Mouse (Mus musculus) neural tube, embryonic 11.5 days (tissue): Measurements from ENCODE around the gene Qdpr. TPM values are rescaled to one million over a fixed set of nuclear protein-coding genes. Genes with fewer than 3 reads are reported as not detected.
A peak's percentile ranks its signal among the peaks of the same experiment; 100 is the strongest.

ENCODE experiments used
- ATAC-seq: fragments of 200-750 bp; cut with Nextera tagmentation; 2 replicates; pipeline ENCODE4 v1.8.0; 2017; ENCODE audit warnings: moderate number of reproducible peaks, mild to moderate bottlenecking, moderate TSS enrichment, moderate library complexity; ENCODE audit not compliant: insufficient read depth, low FRiP score, low TSS enrichment
- DNase-seq: peaks from one replicate; pipeline ENCODE4 v3.0.0-alpha.2; 2015; ENCODE audit warnings: low spot score
- H3K27ac ChIP-seq: fragments of 300-500 bp; sonication (generic); 2 replicates; pipeline ENCODE4 v1.5.1; 2014; ENCODE audit warnings: low read depth, mild to moderate bottlenecking, low read length
- H3K27me3 ChIP-seq: fragments of 300-500 bp; sonication (generic); 2 replicates; pipeline ENCODE4 v1.6.1; 2014; ENCODE audit warnings: mild to moderate bottlenecking, low read length, mixed read lengths; ENCODE audit not compliant: control insufficient read depth, insufficient read depth
- H3K36me3 ChIP-seq: fragments of 300-500 bp; sonication (generic); 2 replicates; pipeline ENCODE4 v1.6.1; 2014; ENCODE audit warnings: mild to moderate bottlenecking, low read length, moderate library complexity, mixed read lengths; ENCODE audit not compliant: control insufficient read depth, insufficient read depth
- H3K4me1 ChIP-seq: fragments of 300-500 bp; sonication (generic); 2 replicates; pipeline ENCODE4 v1.6.1; 2014; ENCODE audit warnings: low read length, mixed read lengths; ENCODE audit not compliant: control insufficient read depth, insufficient read depth
- H3K4me2 ChIP-seq: fragments of 300-500 bp; sonication (generic); 2 replicates; pipeline ENCODE4 v1.6.1; 2014; ENCODE audit warnings: low read depth, mild to moderate bottlenecking, moderate library complexity
- H3K4me3 ChIP-seq: fragments of 300-500 bp; sonication (generic); 2 replicates; pipeline ENCODE4 v1.5.1; 2014; ENCODE audit warnings: low read depth, low read length
- H3K9ac ChIP-seq: fragments of 300-500 bp; sonication (generic); 2 replicates; pipeline ENCODE4 v1.6.1; 2014; ENCODE audit warnings: mild to moderate bottlenecking, low read length
- H3K9me3 ChIP-seq: fragments of 300-500 bp; sonication (generic); 2 replicates; pipeline ENCODE4 v1.6.1; 2016; ENCODE audit warnings: low read length; ENCODE audit not compliant: control insufficient read depth
- WGBS: fragments of 180-500 bp; shearing (Covaris S2); extraction: QIAGEN DNeasy Blood & Tissue Kit; methylation state at CpG from one replicate; pipeline ENCODE4 v1.1.7; 2014; 5-methylcytosine and 5-hydroxymethylcytosine counted together
- polyA plus RNA-seq: library from polyadenylated mRNA; unstranded; fragments of >200 nt; fragmentation: Nextera tagmentation; extraction: Ambion mirVana; gene quantifications from 2 replicates; pipeline ENCODE4 v1.2.1, GENCODE M21; 2014

Gene Qdpr
- polyA plus RNA-seq = 95.8 and 101 TPM in 2 replicates

DNA sequence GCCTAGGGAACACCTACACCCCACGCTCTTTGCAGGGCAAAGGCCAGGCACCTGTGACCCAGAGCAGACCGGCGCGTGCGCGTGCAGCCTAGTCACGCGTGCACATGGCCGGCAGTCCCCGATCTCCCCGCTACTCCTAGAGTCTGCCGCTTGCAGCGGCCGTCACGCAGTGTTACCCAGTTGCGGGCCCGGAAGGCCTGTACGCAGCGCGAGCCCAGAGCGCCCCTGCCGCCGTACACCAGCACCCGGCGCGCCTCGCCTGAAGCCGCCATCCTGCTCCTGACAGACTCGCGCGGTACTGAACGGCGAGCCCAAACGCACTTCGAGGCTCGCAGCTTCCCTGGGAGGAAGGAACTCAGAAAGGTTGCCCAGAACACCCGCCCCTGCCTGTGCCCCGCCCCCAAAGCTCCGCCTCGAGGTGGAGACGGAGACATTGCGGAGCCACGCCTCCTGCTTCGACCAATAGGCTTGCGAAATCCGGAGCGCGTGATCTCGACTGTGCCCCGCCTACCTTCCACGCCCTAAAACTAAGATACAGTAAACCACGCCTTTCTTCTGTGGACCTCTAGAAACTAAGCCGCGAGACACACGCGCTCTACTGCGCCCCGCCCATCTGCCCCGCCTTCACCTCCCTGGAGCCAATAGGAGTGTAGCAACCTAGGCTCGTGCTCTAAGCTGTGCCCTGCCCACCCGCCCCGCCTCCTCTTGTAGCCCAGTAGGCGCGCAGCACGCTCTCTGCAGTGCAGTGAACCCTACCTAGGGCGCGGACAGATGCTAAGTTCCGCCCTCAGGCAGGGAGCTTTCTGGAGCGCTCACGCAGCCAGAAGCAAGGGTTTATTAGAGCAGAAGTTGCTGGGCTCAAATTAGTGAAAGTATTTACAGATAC lies at the start of gene Qdpr:
TSS of gene Qdpr (minus strand) at position 406 of the 886 bp plus-strand sequence.
- Histone ChIP-seq H3K4me3 (peak within 1 kb of the TSS; percentile 65), H3K36me3 (no peaks in the 10 kb centered on the region), H3K9ac (peak within 1 kb of the TSS; percentile 69), H3K9me3 (no peaks in the 10 kb centered on the region), H3K4me2 (peak within 1 kb of the TSS; percentile 98), H3K4me1 (peaks cover 8% of the 10 kb centered on the region), H3K27me3 (no peaks in the 10 kb centered on the region), H3K27ac (peak within 1 kb of the TSS; percentile 54; the same call in 1 of the 2 replicates)
- ATAC-seq (peak; percentile 100), DNase-seq (peak; percentile 97)
- WGBS = 0% methylated on average over 69 of the region's 70 CpGs

DNA sequence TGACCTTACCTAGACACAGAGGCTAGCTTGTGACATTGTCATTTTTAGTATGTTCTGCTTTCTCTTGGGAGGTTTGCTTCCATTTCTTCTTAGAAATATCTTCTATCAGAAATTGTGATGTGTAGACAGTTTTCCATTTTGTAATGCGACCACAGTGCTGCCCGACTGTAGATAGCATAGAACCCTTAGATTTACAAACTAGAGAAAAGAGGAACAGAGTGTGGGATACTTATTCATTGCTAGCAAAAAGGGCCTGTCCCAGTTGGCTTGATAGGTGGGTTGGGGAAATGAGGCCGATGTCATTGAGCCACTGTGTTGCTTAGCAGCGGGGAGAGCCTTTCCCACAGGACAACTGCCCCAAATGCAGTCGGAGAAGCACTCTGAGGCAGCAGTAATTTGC lies 47.5 kb upstream of the Qdpr start:
- Histone ChIP-seq H3K4me2 (no peak overlapping the region), H3K36me3 (peaks cover 10% of the 10 kb centered on the region), H3K27me3 (no peaks in the 10 kb centered on the region), H3K9ac (no peak overlapping the region), H3K27ac (no peak overlapping the region), H3K4me1 (no peaks in the 10 kb centered on the region), H3K9me3 (no peaks in the 10 kb centered on the region), H3K4me3 (no peak overlapping the region)
- no peak for ATAC-seq
- 92% methylated on average over 5 of the region's 5 CpGs for WGBS
- DNase-seq = no peak

DNA sequence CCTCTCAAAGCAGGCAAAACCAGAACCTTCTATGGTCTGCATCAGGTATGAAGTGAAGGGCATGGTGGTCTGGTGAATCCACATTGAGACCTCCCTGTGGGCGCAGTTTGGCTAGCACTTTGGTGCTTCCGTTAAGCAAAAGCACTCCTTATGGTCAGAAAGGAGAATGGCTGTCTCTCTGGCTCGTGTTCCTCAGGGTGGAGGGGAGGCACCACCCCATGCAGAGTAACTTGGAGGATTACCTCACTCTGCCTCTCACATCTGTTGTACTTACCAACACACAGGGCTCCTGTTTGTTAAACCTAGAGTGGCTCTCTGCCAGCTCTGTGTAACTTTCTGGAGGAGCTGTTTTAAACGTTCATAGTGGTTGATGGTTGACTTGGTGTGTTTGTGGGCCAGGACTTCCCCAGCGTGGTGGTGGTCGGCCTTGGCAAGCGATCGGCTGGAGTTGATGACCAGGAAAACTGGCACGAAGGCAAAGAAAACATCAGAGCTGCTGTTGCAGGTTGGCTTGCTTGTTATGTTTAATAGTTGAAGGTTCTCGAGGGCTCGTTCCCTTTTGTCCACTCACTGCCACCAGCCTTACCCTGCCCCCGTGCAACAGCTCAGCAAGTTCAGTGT lies 47.0 kb upstream of the Qdpr start:
- peaks cover 10% of the 10 kb centered on the region for H3K36me3 ChIP-seq
- H3K4me2 ChIP-seq = no peak overlapping the region
- no peaks in the 10 kb centered on the region for H3K4me1 ChIP-seq
- H3K9me3 ChIP-seq = no peaks in the 10 kb centered on the region
- ATAC-seq (no peak), DNase-seq (no peak)
- no peaks in the 10 kb centered on the region for H3K27me3 ChIP-seq
- H3K9ac ChIP-seq = no peak overlapping the region
- no peak overlapping the region for H3K4me3 ChIP-seq
- no peak overlapping the region for H3K27ac ChIP-seq
- WGBS = 92% methylated on average over 12 of the region's 12 CpGs

DNA sequence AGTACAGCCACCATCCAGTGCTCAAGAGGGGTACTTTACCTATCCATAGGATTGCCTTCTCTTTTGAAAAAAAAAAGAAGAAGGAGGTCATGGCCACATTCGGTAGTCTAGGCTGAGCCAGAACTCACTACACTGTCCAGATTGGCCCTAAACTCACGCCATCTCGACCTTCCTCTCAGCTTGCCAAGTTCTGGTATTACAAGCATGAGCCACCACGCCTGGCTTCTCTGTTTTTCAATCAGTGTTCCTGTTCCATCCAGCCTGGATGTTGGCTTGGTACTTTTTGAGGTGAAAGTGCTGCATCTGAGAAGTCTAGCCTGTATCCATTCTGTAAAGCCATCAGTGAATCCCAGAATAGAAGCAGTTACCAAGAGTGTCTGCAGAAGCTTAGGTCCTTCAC lies 46.4 kb upstream of the Qdpr start:
- 94% methylated on average over 4 of the region's 4 CpGs for WGBS
- Histone ChIP-seq H3K27me3 (no peaks in the 10 kb centered on the region), H3K4me3 (no peak overlapping the region), H3K9me3 (no peaks in the 10 kb centered on the region), H3K36me3 (peaks cover 9% of the 10 kb centered on the region), H3K27ac (no peak overlapping the region), H3K9ac (no peak overlapping the region), H3K4me2 (no peak overlapping the region), H3K4me1 (no peaks in the 10 kb centered on the region)
- DNase-seq (no peak), ATAC-seq (no peak)

DNA sequence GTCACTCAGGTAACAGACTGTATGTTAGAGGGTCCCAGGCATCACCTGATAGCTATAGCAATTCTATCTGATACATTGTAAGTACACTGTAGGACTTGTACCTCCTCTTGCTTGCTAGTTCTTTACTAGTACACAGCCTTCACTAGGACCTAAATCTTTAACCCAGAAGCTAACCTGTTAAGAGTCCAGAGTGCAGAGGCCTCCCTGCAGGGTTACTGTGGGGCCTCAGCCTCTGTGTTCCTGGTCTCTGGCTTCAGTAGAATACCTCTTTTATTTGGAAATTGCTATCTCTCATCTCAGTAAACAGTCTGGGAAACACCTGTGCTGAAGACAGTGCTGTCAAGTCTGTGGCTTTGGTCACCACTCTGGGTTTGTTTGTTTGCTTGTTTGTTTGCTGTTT lies 46.0 kb upstream of the Qdpr start:
- Histone ChIP-seq H3K4me3 (no peak overlapping the region), H3K4me2 (no peak overlapping the region), H3K9me3 (no peaks in the 10 kb centered on the region), H3K4me1 (no peaks in the 10 kb centered on the region), H3K27ac (no peak overlapping the region), H3K36me3 (peaks cover 6% of the 10 kb centered on the region), H3K9ac (no peak overlapping the region), H3K27me3 (no peaks in the 10 kb centered on the region)
- ATAC-seq = no peak
- no peak for DNase-seq

DNA sequence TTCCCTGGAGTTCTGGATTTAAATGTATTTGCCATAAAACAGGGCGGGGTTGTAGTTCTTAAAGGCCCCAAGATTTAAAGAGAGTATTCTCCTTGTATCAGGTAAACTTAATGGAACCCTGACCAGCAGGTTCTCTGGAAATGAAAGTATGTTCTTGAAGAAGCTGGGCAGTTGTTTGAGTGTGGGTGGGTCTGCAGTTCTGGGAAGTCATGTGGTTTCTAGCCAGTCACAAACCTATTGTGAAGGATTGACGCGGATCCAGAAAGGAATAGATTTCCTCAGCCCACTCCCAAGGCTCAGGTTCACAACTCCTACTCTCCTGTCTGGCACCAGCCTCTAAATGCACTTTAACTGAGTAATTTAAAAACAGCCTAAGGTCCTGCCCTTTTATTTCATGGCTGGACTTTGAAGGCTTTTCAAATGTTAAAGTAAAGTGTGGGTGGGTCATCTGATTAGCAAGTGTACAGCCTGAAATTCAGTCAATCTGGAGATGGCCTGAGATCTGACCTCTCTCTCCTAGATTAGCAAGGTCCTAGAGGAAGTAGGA lies 45.5 kb upstream of the Qdpr start:
- no peak overlapping the region for H3K4me2 ChIP-seq
- no peak overlapping the region for H3K4me3 ChIP-seq
- ATAC-seq (no peak), DNase-seq (no peak)
- peaks cover 4% of the 10 kb centered on the region for H3K36me3 ChIP-seq
- H3K27me3 ChIP-seq = no peaks in the 10 kb centered on the region
- no peak overlapping the region for H3K27ac ChIP-seq
- H3K9me3 ChIP-seq = no peaks in the 10 kb centered on the region
- 89% methylated on average over 3 of the region's 3 CpGs for WGBS
- no peaks in the 10 kb centered on the region for H3K4me1 ChIP-seq
- no peak overlapping the region for H3K9ac ChIP-seq

DNA sequence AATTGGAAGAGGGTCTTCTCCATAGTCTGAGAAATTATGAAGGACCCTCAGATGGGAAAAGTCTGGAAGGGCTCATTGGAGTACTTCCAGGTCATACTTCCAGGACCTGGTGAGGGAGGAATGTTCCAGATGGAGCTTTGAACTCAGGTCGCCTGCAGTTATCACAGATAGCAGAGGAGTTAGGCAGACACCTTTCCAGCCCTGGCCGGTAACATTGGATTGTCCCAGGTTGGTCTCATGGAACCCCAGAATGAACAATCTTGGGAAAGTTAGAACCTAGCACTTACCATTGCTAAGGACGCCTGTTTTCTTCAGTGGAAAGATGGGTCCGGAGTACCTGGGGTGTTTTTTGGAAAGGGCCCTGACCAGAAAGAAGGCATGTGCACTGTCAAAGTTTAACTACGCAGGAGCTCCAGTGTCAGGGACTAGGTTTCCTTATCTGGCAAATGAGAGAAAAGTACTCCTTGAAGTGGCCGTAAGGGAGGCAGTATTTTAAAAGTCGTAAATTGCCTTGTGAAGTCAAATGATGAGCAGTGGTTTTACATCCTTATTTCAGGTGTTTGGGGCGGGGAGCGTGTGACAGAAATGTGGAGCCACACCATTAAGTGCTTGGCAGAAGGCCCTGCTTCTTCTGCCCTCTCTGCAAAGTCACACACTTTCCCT lies 44.2 kb upstream of the Qdpr start:
- H3K4me1 ChIP-seq = no peaks in the 10 kb centered on the region
- H3K36me3 ChIP-seq = peaks cover 3% of the 10 kb centered on the region
- H3K27ac ChIP-seq = no peak overlapping the region
- peak overlapping the region; percentile 61 for H3K4me2 ChIP-seq
- H3K9me3 ChIP-seq = no peaks in the 10 kb centered on the region
- no peaks in the 10 kb centered on the region for H3K27me3 ChIP-seq
- 59% methylated on average over 9 of the region's 9 CpGs for WGBS
- DNase-seq (no peak), ATAC-seq (no peak)
- peak overlapping the region; percentile 58 for H3K4me3 ChIP-seq
- peak overlapping the region; percentile 77 for H3K9ac ChIP-seq

DNA sequence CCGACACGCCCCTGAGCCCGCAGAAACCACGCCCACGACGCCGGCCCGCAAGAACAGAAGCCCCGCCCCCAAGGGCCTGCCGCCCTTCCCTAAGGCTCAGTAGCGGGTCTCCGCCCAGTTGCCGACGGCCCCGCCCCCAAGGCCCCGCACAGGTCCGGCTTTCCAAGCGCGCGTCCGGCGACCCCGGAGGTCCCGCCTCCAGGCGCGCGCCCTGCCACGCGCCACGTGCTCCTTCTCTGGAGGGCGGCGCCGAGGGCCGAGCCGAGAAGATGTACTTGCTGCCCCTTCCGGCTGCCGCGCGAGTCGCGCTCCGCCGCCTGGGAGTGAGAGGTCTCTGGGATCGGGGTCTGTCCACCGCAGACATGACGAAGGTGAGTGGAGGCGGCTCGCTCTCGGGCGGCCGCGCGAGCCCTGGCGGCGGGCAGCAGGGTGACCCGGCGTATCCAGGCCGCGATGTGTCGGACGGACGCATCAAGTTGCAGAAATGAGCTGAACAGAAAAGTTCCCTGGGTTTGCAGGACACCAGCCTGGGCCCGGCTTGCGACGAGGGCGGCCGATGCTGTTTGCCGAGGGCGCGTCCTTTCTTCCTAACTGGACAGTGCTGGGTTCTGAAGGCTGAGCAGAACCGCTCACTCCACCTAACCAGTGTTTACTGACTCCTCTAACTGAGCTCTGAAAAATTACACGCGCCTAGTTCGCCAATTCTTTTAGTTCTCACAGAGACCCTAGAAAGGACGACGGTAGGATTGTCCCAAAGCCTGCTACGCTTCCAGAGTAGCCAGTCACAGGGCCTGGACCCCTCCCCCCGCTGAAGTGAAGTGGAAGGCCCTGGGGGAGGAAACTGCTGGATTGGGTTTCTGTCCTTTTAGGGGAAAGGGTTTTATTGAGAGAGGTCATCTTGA lies 43.4 kb upstream of the Qdpr start, which contains the start of gene Lap3:
TSS of gene Lap3 (plus strand) at position 184 of the 902 bp plus-strand sequence.
- under 1% methylated on average over 78 of the region's 78 CpGs for WGBS
- Histone ChIP-seq H3K27ac (no peak within 1 kb of the TSS), H3K9me3 (no peaks in the 10 kb centered on the region), H3K4me2 (peak within 1 kb of the TSS; percentile 61), H3K4me1 (no peaks in the 10 kb centered on the region), H3K9ac (peak within 1 kb of the TSS; percentile 77), H3K36me3 (no peaks in the 10 kb centered on the region; the same call in 1 of the 2 replicates), H3K27me3 (no peaks in the 10 kb centered on the region), H3K4me3 (peak within 1 kb of the TSS; percentile 58)
- ATAC-seq (peak; percentile 97), DNase-seq (peak; percentile 99)
